Mouse (Mus musculus): ENCODE measurements around the gene Foxj3. TPM values are rescaled to one million over a fixed set of nuclear protein-coding genes. Genes with fewer than 3 reads are reported as not detected.

The Foxj3 gene
- polyA plus RNA-seq, 1 experiment, result 9.7 TPM

DNA sequence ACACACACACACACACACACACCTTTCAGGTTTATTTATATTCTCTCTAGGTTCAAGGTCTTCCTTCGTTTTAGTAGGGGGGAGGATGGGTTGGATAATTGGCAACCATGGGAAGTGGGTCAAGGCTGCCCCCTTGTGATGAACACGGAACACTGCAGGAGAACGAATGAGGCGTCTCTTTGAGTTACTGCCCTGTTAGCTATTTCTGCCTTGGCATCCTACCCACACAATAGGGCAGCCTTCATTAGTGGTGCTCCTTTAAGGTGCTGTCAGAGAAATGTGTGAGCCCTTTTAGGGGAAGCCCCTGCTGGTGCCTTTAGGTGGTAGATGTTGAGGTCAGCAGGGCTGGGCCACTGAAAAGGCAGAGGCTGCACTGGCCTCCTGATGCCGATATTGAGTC, 130.7 kb downstream of the Foxj3 start:
- Histone ChIP-seq H3K4me1 (ENCODE audit: control insufficient read depth, insufficient read depth, low read length) (peaks cover 2% of the 10 kb centered on the region), H3K27ac (ENCODE audit: control insufficient read depth, insufficient read depth, low read depth, low read length, poor library complexity) (no peak overlapping the region), H3K4me3 (replicated peaks; ENCODE audit: control insufficient read depth, low read depth, low read length) (no peak overlapping the region)
- TF ChIP-seq POLR2A (IDR thresholded peaks at IDR 0.05; ENCODE audit: borderline replicate concordance, control insufficient read depth, low read depth, low read length), result no peak
- peak; percentile 75 for TF ChIP-seq CTCF (IDR thresholded peaks at IDR 0.05; ENCODE audit: control insufficient read depth, insufficient read depth, low read length)
- 22% methylated on average over 5 of the region's 5 CpGs for WGBS

- peaks cover 2% of the 10 kb centered on the region for H3K4me1 ChIP-seq (ENCODE audit: control insufficient read depth, insufficient read depth, low read length)
- WGBS, result 80% methylated on average over 3 of the region's 3 CpGs
- H3K27ac ChIP-seq (ENCODE audit: control insufficient read depth, insufficient read depth, low read depth, low read length, poor library complexity), result no peak overlapping the region
- TF ChIP-seq POLR2A (IDR thresholded peaks at IDR 0.05; ENCODE audit: borderline replicate concordance, control insufficient read depth, low read depth, low read length) (no peak), CTCF (IDR thresholded peaks at IDR 0.05; ENCODE audit: control insufficient read depth, insufficient read depth, low read length) (no peak)
- H3K4me3 ChIP-seq (replicated peaks; ENCODE audit: control insufficient read depth, low read depth, low read length), result no peak overlapping the region
These were observed 131.4 kb downstream of the Foxj3 start for GRCm38 (mm10) chr4:119668185-119668584.

GRCm38 (mm10) chr4:119668596-119668995, 131.8 kb downstream of the Foxj3 start:
- WGBS, result 82% methylated on average over 4 of the region's 4 CpGs
- Histone ChIP-seq H3K4me3 (replicated peaks; ENCODE audit: control insufficient read depth, low read depth, low read length) (no peak overlapping the region), H3K4me1 (ENCODE audit: control insufficient read depth, insufficient read depth, low read length) (peaks cover 2% of the 10 kb centered on the region), H3K27ac (ENCODE audit: control insufficient read depth, insufficient read depth, low read depth, low read length, poor library complexity) (no peak overlapping the region)
- TF ChIP-seq CTCF (IDR thresholded peaks at IDR 0.05; ENCODE audit: control insufficient read depth, insufficient read depth, low read length) (no peak), POLR2A (IDR thresholded peaks at IDR 0.05; ENCODE audit: borderline replicate concordance, control insufficient read depth, low read depth, low read length) (no peak)

GRCm38 (mm10) chr4:119669356-119670209, 132.8 kb downstream of the Foxj3 start:
- TF ChIP-seq POLR2A (IDR thresholded peaks at IDR 0.05; ENCODE audit: borderline replicate concordance, control insufficient read depth, low read depth, low read length) (no peak), CTCF (IDR thresholded peaks at IDR 0.05; ENCODE audit: control insufficient read depth, insufficient read depth, low read length) (no peak)
- Histone ChIP-seq H3K4me1 (ENCODE audit: control insufficient read depth, insufficient read depth, low read length) (peaks cover 2% of the 10 kb centered on the region), H3K4me3 (replicated peaks; ENCODE audit: control insufficient read depth, low read depth, low read length) (no peak overlapping the region), H3K27ac (ENCODE audit: control insufficient read depth, insufficient read depth, low read depth, low read length, poor library complexity) (no peak overlapping the region)
- 34% methylated on average over 10 of the region's 10 CpGs for WGBS

- H3K4me1 ChIP-seq (ENCODE audit: control insufficient read depth, insufficient read depth, low read length), result peaks cover 2% of the 10 kb centered on the region
- no peak overlapping the region for H3K27ac ChIP-seq (ENCODE audit: control insufficient read depth, insufficient read depth, low read depth, low read length, poor library complexity)
- WGBS, result 61% methylated on average over 7 of the region's 7 CpGs
- H3K4me3 ChIP-seq (replicated peaks; ENCODE audit: control insufficient read depth, low read depth, low read length), result no peak overlapping the region
- TF ChIP-seq CTCF (IDR thresholded peaks at IDR 0.05; ENCODE audit: control insufficient read depth, insufficient read depth, low read length), result no peak
- TF ChIP-seq POLR2A (IDR thresholded peaks at IDR 0.05; ENCODE audit: borderline replicate concordance, control insufficient read depth, low read depth, low read length), result no peak
These were observed 133.4 kb downstream of the Foxj3 start for GRCm38 (mm10) chr4:119670210-119670555.

- TF ChIP-seq CTCF (IDR thresholded peaks at IDR 0.05; ENCODE audit: control insufficient read depth, insufficient read depth, low read length) (no peak), POLR2A (IDR thresholded peaks at IDR 0.05; ENCODE audit: borderline replicate concordance, control insufficient read depth, low read depth, low read length) (no peak)
- H3K4me1 ChIP-seq (ENCODE audit: control insufficient read depth, insufficient read depth, low read length), result peaks cover 2% of the 10 kb centered on the region
- no peak overlapping the region for H3K27ac ChIP-seq (ENCODE audit: control insufficient read depth, insufficient read depth, low read depth, low read length, poor library complexity)
- H3K4me3 ChIP-seq (replicated peaks; ENCODE audit: control insufficient read depth, low read depth, low read length), result no peak overlapping the region
- 78% methylated on average over 6 of the region's 6 CpGs for WGBS
These were observed 133.9 kb downstream of the Foxj3 start for GRCm38 (mm10) chr4:119670736-119671135.

DNA sequence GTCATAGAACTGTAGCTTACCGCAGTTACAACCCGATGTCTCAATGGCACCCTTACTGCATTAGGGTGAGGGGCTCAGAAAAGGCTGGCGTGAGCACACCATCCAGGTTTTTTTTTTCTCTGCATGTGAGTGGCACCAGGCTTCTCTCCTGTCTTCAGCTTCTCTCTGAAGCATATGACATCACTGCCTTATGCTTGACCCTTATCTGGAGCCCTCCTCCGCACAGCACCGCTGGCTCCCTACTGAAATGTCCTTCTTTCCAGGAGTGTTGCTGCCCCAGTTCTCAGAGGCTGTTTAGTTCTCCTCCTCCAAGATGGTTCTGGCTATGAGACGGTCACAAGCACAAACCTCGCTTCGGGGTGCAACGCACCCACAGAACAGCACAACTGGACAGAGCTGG, 134.4 kb downstream of the Foxj3 start:
- Histone ChIP-seq H3K4me3 (replicated peaks; ENCODE audit: control insufficient read depth, low read depth, low read length) (no peak overlapping the region), H3K27ac (ENCODE audit: control insufficient read depth, insufficient read depth, low read depth, low read length, poor library complexity) (no peak overlapping the region), H3K4me1 (ENCODE audit: control insufficient read depth, insufficient read depth, low read length) (peaks cover 2% of the 10 kb centered on the region)
- 89% methylated on average over 9 of the region's 9 CpGs for WGBS
- TF ChIP-seq CTCF (IDR thresholded peaks at IDR 0.05; ENCODE audit: control insufficient read depth, insufficient read depth, low read length) (no peak), POLR2A (IDR thresholded peaks at IDR 0.05; ENCODE audit: borderline replicate concordance, control insufficient read depth, low read depth, low read length) (no peak)

GRCm38 (mm10) chr4:119672685-119673084, 135.9 kb downstream of the Foxj3 start:
- no peak for TF ChIP-seq POLR2A (IDR thresholded peaks at IDR 0.05; ENCODE audit: borderline replicate concordance, control insufficient read depth, low read depth, low read length)
- 36% methylated on average over 5 of the region's 5 CpGs for WGBS

More at GRCm38 (mm10) chr4:119672685-119673084, 135.9 kb downstream of the Foxj3 start:
- peaks cover 2% of the 10 kb centered on the region for H3K4me1 ChIP-seq (ENCODE audit: control insufficient read depth, insufficient read depth, low read length)
- no peak overlapping the region for H3K27ac ChIP-seq (ENCODE audit: control insufficient read depth, insufficient read depth, low read depth, low read length, poor library complexity)
- no peak overlapping the region for H3K4me3 ChIP-seq (replicated peaks; ENCODE audit: control insufficient read depth, low read depth, low read length)

Other genes with a start within 250 kb of the Foxj3 start
- gene Ybx1, start 242.4 kb upstream of the Foxj3 start, polyA plus RNA-seq (2011; ENCODE audit: insufficient read depth, insufficient read length, low replicate concordance, missing spikeins), result 212 and 389 TPM in 2 replicates
- 45.5 and 99.6 TPM in 2 replicates for gene Ppih, start 216.5 kb upstream of the Foxj3 start, polyA plus RNA-seq (2011; ENCODE audit: insufficient read depth, insufficient read length, low replicate concordance, missing spikeins)
- gene Ccdc30, start 121.5 kb upstream of the Foxj3 start, polyA plus RNA-seq (2011; ENCODE audit: insufficient read depth, insufficient read length, low replicate concordance, missing spikeins), result 2.3 and 3.7 TPM in 2 replicates
- 5.5 and 9.8 TPM in 2 replicates for gene Ppcs, start 114.6 kb upstream of the Foxj3 start, polyA plus RNA-seq (2011; ENCODE audit: insufficient read depth, insufficient read length, low replicate concordance, missing spikeins)
- 3.3 TPM in 1 of 2 replicates, not detected in the other for gene Zmynd12, start 114.2 kb upstream of the Foxj3 start, polyA plus RNA-seq (2011; ENCODE audit: insufficient read depth, insufficient read length, low replicate concordance, missing spikeins)
- gene Rimkla, start 44.4 kb upstream of the Foxj3 start, polyA plus RNA-seq (2011; ENCODE audit: insufficient read depth, insufficient read length, low replicate concordance, missing spikeins), result not detected in 2 replicates
- gene Frg2f1, start 2.5 kb downstream of the Foxj3 start, polyA plus RNA-seq (2011; ENCODE audit: insufficient read depth, insufficient read length, low replicate concordance, missing spikeins), result 0.84 and 5.5 TPM in 2 replicates
- not detected in 2 replicates for gene Guca2a, start 100.7 kb downstream of the Foxj3 start, polyA plus RNA-seq (2011; ENCODE audit: insufficient read depth, insufficient read length, low replicate concordance, missing spikeins)
- gene Guca2b, start 122.0 kb downstream of the Foxj3 start, polyA plus RNA-seq (2011; ENCODE audit: insufficient read depth, insufficient read length, low replicate concordance, missing spikeins), result 2.2 TPM in 1 of 2 replicates, not detected in the other
- 4.4 and 7.3 TPM in 2 replicates for gene Hivep3, start 196.8 kb downstream of the Foxj3 start, polyA plus RNA-seq (2011; ENCODE audit: insufficient read depth, insufficient read length, low replicate concordance, missing spikeins)